Mouse (Mus musculus): ENCODE data around the gene Zdhhc1.

Zdhhc1 gene

DNA sequence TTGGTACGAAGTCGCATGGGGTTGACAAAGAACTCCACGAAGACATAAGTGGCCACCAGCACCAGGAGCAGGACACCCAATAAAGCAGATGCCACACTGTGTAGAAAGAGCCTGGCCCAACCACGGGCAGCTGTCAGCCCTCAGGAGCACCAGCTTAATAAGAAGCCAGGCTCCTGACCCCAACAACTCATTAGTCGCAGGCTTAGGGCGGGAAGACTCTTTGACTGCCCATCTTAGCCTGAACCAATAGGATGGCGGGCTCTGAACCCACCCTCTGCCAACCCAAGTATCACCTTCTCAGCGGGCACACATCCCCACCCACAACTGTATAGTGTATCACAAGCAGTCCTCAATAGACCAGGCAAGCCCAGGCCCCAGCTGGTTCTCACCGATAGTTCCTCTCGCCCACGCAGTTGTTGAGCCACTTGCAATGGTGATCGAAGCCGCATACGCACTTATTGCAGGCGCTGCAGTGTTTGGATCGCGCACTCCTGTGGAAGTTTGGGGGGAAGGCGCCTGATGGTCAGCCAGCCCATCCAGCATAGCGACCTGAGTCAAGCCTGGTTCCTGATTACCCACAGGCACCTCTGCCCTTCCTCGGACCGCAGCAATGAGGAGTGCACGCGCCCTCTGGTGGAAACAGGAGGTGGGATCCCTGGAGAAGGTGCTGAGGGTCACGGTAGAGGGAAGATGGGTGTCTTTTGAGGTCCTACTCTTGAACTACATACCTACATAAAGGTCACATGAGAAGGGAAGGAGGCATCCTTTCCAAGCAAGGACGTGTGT lies 19.9 kb downstream of the Zdhhc1 start:
- DNase-seq (ENCODE audit: low spot score): no peak

DNA sequence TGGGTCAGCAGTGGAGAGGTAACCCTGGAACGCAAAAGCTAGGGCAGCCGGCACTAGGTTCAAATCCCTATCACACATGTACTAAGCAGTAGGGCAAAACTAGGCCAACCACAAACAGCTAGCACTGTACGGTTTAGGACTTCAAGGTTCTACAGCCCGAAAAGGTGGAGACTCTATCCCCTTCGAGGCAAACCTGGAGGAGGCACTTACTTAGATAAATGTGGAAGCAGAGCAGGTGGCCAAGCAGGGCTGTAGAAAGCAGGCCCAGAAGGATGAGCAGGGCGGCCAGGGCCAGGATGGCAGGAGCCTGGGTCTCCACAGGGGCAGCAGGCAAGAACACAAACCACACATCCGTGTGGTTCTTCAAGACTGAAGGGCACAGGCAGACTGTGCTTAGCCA lies 20.5 kb downstream of the Zdhhc1 start:
- DNase-seq (ENCODE audit: low spot score): no peak

DNA sequence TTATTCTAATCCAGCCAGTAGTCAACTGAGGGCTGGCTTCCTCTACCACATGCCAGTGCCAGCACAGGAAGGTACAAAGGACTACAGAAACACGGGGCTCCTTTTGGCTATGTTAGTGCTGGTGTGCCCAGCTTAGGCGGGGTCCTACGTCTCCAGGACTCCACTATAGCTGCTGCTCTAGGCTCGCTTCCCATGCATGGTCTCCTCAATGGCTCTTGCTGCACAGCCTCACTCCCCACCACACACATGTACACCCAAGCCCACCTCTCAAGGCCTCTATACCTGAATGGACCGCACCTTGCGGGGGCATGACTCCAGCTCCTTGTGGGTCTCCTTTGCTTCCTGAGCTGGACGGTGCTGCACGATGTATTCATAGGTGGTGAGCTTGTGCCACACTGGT lies 21.0 kb downstream of the Zdhhc1 start:
- no peak for DNase-seq (ENCODE audit: low spot score)

DNA sequence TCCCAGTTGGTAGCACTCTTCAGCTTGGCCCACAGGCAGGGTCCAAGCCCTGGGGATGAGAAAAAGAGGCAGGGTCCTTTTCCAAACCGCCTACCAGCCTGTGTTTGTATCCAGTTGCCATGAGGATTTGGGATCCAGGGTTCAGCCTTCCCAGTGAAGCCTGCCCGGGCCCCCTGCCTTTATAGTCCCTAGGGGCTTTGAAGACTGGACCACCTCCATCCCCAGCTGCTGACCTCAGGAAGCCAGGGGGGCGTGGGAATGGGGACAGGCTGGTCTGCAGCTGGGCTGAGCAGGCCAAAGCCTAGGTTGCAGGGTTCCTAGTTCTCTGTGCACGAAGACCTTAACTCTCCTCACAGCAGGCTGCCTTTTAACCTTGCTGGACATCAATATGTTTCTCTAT lies 21.4 kb downstream of the Zdhhc1 start:
- DNase-seq (ENCODE audit: low spot score): no peak

DNA sequence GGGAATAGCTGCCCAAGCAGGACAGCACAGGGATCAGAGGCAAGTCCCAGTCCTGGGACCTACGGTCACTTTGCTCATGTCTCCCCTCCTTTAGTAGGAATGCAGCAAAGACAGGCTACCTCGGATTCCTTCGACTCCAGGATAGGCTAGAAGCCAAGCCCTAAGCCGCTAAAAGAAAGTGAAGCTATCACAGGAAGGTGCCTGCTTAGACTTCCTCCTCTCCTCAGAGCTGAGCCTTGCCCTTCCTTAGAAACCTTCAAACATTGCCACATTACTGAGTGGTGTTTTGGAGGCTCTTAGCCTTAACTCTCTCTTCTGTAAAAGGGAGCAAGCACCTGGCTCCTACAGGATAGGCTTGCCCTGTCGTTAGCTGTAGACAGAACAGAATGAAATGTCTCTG lies 22.0 kb downstream of the Zdhhc1 start:
- no peak for DNase-seq (ENCODE audit: low spot score)

DNA sequence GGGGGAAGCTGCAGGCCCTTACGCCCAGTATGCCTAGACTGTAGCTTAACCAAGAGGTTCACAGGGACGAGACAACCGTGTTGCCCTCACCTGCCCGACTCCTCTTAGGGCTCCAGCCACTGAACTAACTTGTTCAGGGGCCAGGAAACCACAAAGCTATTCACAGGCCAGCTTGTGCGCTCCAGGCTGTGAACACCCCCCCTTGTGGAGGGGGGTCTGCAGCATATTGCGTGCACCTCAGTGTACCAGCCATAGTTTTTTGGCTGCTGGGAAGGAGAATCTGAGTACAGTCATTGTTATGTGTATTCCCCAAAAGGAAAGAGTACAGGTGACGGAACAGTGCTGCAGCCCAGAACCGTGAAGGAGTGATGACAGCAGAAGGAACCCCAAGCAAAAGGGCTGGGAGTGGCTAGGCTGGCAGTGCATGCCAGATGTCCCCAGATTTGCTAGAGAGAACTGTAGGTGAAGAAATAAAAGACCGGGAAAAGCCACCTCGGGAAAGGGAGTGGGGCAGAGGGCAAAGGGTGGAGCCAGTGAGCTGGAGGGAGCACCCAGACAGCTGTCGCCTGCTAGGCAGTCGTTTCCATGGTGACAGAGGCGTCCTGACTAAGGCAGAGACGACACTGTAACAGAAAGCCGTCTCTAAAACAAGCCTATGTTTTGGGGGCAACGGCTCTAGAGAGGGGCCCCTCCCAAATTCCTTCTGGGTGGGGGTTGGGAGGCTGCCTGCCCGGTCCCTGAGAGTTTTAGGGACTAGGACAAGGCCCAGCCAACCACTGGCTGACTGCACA lies 22.7 kb downstream of the Zdhhc1 start:
- DNase-seq (ENCODE audit: low spot score): no peak

DNA sequence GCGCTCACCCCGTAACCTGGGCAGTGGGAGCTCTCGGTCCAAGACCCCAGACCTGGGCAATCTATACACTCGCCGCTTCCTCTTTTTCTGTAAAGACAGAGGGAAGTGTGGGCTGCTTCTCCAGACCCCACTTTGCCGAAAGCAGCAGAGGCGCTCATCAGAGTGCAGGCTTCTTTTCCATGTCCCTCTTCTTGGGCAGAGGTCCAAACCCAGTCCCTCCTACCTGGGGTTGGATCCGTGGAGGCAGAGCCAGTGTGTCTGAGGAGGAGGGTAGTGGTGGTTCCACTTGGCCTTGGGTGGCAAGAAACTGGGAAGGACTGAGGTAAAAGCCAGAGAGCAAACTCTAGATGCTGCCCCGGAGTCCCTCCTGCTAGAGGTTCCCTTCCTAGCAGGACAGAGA lies 23.7 kb downstream of the Zdhhc1 start:
- DNase-seq (ENCODE audit: low spot score): no peak

DNA sequence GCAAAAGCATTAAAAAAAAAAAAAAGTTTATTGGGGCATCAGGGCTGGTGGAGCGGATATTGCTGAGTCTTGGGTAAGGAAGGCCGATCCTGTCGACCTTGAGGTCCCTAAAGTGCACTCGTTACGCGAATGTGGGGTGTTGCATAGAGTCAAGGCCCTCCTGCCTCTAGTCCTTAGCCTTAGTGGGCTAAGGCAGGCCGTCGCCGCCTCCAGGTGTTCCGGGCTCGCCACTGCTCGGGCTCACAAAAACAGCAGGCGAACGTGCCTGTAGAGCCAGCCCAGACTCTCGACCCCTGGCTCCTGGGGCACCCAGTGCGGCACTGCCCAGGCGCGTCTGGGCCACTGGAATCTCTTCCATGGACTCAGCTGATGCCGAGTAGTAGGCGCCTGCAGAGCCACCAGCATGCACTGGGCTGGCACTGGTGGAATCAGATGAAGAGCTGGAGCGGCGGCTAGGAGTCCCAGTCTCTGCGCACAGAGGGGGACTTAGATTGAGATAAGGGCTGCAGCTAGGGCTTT lies 24.2 kb downstream of the Zdhhc1 start:
- no peak for DNase-seq (ENCODE audit: low spot score)

DNA sequence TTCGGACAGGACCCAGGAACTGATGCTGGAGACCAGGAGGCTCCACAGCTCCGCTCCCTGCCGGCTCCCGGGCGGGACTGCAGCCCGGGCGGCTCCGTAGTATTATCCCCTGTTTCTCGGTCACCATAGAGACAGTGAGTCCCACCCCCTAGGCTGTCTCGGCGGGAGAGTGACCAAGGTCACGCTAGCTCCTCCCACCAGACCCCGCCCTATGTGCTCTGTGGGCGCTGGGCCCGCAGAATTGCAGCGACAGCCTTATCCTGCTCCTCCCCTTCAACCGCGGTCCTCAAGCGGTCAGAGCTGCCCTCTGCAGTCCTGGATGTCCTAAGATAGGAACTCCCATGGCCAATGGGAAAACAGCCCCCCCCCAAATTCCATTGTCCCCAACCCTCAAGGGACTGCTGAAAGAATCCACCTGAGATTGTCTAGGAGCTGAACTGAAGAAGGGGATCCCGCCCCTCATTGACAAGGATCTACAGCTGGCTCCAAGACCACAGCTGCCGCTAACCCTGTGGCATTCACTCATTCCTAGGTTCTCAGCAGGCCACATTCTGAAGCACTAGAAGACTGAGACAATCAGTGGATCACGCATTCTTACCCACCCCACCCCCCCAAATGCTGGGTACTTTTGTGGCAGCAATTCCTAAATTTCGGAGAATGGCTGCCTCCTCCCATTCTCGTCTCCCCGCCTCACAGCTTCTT lies 25.2 kb downstream of the Zdhhc1 start, which contains the start of gene Tppp3:
TSS of gene Tppp3 (minus strand) at position 213 of the 702 bp plus-strand sequence.
- DNase-seq (ENCODE audit: low spot score): no peak

DNA sequence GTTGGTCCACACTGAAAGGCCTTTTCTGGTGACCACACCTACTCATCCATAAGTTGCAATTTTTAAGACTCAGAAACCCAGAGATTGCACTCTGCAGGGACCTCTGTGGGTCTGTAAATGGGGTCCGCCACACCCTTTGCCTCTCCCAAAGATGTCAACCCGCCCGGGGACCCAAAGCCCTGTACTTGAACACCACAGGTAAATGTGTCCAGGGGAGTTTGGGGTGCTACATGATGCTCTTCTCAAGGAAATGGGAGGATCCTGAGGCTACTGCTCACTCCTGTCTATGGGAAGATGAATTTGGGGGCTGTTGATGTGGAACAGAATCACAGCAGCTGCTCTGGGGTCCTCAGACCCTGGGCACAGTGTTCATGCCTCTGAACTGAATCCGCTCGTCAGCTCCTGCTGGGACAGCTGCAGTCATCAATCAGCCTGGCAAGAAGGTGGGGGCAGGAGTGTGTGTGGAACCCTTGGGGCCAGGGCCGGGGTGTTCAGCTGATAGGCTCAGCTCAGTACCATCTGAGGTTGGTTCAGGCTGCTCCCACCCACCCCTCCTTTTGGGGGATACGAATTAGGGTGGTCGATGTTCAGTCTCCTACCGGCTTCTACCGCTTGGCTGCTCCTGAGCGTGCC lies 25.9 kb downstream of the Zdhhc1 start:
- DNase-seq (ENCODE audit: low spot score): no peak

DNA sequence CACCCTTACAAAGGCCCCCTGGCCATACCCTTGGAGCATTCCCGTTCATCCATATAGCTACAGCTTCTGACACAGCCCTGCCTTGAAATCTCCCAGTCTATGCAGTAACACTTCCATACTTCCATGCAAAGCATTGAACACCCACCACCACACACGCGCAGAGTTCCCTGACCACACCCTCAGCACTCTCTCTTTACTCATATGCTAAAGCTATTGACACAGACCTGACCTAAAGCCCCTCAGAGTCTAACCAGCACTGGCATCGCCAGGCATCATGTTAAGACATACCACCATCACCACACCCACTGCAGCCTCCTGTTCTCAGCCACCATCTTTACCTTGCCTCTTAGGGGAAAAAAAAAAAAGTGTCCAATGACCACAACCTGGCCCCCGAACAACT lies 26.4 kb downstream of the Zdhhc1 start:
- DNase-seq (ENCODE audit: low spot score): no peak

DNA sequence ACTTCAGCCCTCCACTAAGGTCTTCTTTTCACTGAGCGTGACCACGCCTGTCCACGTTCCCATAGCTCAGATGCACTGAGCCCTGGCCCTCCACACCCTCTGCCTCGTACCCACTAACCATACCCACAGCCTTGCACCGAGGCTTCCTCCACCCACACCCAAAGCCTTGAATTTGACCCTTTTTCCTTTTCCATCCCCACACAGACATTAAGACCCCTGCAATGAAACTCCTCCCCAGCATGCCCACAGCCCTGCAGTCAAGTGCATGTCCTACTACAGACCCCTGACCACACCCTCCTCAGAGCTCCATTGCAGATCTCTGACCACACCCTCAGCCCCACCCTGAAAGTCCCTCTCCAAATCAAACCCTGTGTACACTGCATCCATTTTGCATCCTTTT lies 26.9 kb downstream of the Zdhhc1 start:
- DNase-seq (ENCODE audit: low spot score): no peak

DNA sequence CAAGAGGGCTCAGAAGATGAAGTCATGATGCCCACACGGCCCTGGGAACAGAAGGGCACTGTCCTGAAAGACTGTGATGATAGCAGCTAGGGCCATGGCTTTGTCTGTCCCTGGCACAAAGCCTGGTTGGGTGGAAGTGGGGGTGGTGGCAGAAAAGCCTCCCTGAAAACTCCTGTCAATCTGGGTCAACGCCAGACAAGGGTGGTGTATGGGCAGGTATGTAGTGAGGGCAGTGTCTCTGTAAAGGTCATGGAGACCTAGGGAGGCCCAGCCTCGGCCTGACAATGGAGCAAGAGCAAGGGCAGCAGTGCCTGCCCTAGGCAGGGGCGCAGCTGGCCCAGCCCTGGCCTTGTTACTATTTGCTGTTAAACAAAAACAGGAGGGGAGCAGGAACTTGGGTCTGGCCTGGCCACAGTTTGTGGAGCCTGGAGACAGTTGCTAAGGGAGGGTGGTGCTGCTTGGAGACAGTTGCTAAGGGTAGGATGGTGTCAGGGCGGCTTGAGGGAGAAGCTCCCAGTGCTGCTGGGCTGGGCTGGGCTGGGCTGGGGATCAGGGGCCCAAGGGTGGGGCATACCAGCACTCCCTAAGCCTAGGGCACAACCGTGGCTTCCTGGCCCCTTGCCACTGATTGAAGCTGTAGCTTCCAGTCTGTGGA lies 27.5 kb downstream of the Zdhhc1 start:
- no peak for DNase-seq (ENCODE audit: low spot score)

DNA sequence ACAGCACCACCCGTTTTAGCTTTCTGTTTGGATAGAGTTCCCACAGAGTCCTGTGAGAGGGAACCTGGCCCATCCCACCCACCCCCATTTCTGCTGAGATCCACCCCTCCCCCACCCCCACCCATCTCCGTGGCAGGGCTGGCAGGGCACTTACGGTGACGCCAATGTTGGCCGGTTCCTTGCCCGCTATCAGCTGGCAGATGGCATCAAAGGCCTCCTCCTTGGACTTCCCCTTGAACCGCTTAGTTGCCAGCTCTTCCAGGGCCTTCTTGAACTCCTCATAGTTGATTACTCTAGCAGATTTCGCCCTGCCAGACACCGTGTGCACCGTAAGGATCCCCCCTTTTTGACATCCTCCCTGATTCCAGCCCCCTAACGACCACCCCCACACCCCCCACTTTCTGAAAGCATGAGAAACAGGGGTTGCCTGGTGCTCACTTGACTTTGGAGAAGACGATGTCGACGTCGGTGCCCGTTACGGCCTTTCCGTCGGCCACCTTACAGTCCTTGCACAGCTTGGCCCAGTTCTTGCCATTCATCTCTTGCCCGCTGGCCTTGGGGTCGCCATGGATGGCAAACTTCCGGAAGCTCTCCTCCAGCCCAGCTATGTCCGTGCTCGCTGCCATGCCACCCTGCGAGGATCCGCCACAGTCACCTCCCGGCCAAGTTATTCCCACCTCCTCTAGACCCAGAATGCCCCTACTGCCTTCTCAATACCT lies 28.5 kb downstream of the Zdhhc1 start:
- no peak for DNase-seq (ENCODE audit: low spot score)

DNA sequence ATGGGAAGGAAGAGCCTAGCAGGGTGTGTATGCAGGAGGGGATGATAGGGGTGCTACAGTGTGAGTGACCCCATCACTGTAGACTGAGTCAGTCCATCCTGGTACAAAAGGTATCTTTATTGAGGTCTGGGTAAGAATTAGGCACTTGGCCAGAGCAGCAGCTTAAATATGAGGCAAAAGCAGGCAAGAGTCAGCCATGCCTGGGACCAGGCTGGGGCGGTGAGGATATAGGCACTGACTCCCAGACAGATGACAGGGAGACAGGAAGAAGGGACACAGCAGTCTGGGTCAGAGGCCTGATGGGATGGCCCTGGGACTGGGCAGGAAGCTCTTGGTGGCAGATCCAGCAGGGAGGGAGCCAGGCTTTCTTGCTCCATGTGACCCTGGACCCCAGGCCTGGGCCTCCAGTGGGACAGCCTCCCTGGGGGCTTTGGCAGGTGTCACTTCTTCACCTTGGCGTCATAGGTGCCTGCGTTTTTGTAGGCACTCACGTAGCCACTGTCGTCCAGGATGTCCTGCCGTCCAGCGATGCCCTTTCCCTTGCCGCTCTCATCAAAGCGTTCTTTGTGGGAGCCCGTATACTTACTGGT lies 29.2 kb downstream of the Zdhhc1 start:
- DNase-seq (ENCODE audit: low spot score): no peak

DNA sequence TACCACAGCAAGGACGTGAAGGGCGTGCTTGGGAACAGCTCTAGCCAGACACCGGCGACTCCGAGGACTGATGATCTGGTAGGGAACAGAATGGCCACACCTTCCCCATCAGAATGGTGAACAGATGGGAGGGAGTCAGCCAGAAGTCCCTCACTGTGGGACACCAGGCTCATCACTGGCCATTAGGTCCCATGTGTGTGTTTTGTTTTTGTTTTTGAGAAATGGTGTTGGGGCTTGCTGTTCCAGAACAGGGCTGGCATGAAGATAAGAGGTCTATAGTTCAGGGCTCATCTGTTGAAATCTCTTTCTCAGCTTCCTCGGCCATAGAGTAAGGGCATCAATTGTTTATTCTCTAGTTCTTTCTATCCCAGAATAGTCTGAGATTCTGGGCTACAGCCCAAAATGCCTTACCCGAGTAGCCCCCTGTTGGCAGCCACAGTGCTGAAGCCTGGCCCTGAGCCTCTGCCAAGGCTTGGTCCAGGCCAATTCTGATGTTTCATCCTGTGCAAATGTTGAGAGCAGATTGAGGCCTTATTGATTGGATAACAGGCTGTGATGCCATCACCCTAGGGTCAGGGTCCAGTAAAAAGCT lies 29.9 kb downstream of the Zdhhc1 start:
- no peak for DNase-seq (ENCODE audit: low spot score)

DNA sequence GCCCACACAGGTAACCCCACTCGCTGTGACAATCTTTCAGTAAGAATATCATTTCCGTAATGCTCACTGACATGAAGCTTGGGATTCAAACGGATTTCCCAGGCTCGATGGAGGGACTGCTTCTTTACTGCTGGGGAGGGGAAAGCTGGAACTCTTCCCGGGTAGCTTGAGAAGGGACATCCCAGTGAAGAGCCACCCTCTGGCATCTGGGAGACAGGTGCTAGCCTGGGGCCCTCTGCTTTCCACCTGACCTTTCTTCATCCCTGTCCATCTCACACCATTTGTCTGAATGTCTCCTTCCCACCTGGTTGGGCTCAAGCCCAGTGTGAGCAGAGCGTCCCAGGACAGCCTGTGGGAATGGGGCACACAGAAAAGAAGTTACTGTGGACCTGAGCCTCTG lies 30.5 kb downstream of the Zdhhc1 start:
- no peak for DNase-seq (ENCODE audit: low spot score)

DNA sequence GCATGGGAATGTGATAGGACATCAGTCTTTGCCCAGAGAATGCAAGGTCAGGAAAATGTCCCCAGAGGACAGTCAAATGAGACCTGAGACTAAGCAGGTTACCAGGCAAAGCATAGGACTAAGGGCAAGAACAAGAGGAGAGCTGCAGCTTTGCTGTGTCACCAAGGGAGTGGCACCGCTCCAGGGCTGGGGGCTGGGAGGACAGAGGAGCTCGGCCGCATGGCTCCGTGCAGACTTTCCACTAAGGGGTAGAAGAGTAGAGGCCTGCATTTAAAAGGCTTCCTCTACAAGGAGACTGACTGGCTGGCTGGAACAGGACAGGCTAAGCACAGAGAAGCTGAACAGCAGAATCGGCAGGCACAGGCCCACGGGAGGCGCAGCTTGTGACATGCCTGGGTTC lies 32.1 kb downstream of the Zdhhc1 start:
- no peak for DNase-seq (ENCODE audit: low spot score)

DNA sequence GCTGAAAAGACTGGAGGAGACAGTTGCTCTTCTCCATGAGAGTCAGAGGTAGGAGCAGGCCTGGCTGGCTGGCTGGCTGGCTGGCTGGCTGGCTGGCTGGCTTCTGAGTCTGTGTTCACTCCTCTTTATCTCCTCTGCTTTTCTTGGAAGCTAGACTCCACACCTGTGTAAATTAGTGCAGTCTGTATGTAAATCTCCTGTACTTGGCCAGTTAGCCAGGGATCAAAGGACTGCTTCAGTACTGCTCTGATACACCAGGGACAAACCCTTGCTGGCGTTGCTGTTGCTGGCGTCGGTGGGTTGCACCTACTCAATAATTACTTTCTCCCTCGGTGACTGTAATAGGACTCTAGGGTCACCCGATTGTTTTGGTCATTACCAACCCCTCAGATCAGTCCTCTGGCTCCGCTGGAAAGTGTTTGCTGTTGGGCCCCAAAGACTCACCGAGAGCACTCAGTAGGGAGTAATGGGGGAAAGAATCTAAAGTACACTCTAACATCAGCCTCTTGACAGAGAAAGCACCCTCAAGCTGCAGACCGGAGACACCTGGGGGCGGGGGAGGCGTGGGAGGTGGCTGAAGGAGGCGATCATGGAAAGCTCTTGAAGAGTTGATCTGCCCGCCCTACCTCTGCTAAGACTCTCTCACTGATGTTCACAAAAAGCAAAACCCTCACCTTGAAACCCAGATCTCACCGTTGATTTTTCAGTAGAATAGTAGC lies 35.5 kb downstream of the Zdhhc1 start:
- no peak for DNase-seq (ENCODE audit: low spot score)

DNA sequence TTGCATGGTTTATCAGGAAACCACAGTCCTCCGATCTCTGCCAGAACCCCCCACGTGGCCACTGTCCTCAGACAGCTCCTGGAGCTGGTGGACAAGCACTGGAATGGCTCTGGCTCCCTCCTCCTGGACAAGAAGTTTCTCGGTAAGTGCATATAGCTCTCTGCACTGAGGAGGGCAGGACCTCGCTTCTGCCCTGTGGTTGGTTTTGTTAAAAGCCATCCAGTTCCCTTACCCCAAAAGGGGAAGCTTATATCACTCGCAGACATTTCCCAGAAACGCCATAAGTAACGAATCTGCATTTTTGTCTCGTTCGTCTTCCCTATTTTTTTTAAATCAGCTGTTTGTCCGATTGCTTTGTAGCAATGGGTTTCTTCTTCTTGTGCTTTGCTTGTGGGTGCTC lies 41.5 kb downstream of the Zdhhc1 start:
- no peak for DNase-seq (ENCODE audit: low spot score)

All from T-cell, adult 2 months (primary cell).